Mouse (Mus musculus): ENCODE results near the gene H2-Eb1. TPM values are rescaled to one million over a fixed set of nuclear protein-coding genes. Genes with fewer than 3 reads are reported as not detected.

The H2-Eb1 gene
- polyA plus RNA-seq, 2 experiments = 2.4 to 3.4 TPM

- Histone ChIP-seq H3K4me1 (ENCODE audit: control insufficient read depth, insufficient read depth, low read length) (no peaks in the 10 kb centered on the region), H3K9ac (ENCODE audit: low read depth, low read length, severe bottlenecking) (no peak overlapping the region), H3K4me2 (replicated peaks; ENCODE audit: low read depth, low read length, severe bottlenecking) (no peak overlapping the region), H3K27me3 (ENCODE audit: control insufficient read depth, insufficient read depth, low read length) (no peaks in the 10 kb centered on the region), H3K36me3 (ENCODE audit: control insufficient read depth, insufficient read depth, low read length) (no peaks in the 10 kb centered on the region), H3K27ac (replicated peaks; ENCODE audit: low read depth, low read length) (no peak overlapping the region), H3K4me3 (replicated peaks; ENCODE audit: low read length) (no peak overlapping the region), H3K9me3 (ENCODE audit: control insufficient read depth, low read length) (no peaks in the 10 kb centered on the region)
- WGBS = 91% methylated on average over 3 of the region's 3 CpGs
- ATAC-seq (ENCODE audit: low FRiP score, low read depth) (no peak), DNase-seq (ENCODE audit: low spot score) (no peak)
- TF ChIP-seq POLR2A (IDR thresholded peaks at IDR 0.05; ENCODE audit: borderline replicate concordance, extremely low read depth, insufficient read depth, insufficient read length) = no peak
Observed at GRCm38 (mm10) chr17:34363676-34364310, 58.1 kb downstream of the H2-Eb1 start.

DNA sequence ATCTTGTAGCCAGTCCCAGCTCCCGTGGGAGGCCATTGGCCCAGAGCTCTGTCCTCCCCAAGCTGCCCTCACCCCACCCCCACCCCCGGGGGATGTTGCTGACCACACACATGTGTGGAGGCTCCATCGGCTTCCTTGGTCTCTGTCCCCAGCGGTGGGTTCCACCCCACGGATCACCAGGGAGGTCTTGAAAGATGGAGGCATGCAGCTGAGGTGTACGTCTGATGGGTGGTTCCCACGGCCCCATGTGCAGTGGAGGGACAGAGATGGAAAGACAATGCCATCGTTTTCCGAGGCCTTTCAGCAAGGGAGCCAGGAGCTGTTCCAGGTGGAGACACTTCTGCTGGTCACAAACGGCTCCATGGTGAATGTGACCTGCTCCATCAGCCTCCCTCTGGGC is 59.4 kb downstream of the H2-Eb1 start:
- 74% methylated on average over 10 of the region's 10 CpGs for WGBS
- no peak for TF ChIP-seq POLR2A (IDR thresholded peaks at IDR 0.05; ENCODE audit: borderline replicate concordance, extremely low read depth, insufficient read depth, insufficient read length)
- no peak overlapping the region for H3K4me3 ChIP-seq (replicated peaks; ENCODE audit: low read length)
- no peak overlapping the region for H3K4me2 ChIP-seq (replicated peaks; ENCODE audit: low read depth, low read length, severe bottlenecking)
- no peaks in the 10 kb centered on the region for H3K9me3 ChIP-seq (ENCODE audit: control insufficient read depth, low read length)
- no peak overlapping the region for H3K27ac ChIP-seq (replicated peaks; ENCODE audit: low read depth, low read length)
- no peaks in the 10 kb centered on the region for H3K36me3 ChIP-seq (ENCODE audit: control insufficient read depth, insufficient read depth, low read length)
- H3K4me1 ChIP-seq (ENCODE audit: control insufficient read depth, insufficient read depth, low read length) = no peaks in the 10 kb centered on the region
- ATAC-seq (ENCODE audit: low FRiP score, low read depth) (no peak), DNase-seq (ENCODE audit: low spot score) (no peak)
- no peak overlapping the region for H3K9ac ChIP-seq (ENCODE audit: low read depth, low read length, severe bottlenecking)
- H3K27me3 ChIP-seq (ENCODE audit: control insufficient read depth, insufficient read depth, low read length) = no peaks in the 10 kb centered on the region

Other genes with a start within 250 kb of the H2-Eb1 start
- 1.0 and 1.7 TPM in 2 replicates for gene H2-Oa, start 213.5 kb upstream of the H2-Eb1 start, polyA plus RNA-seq (2012; rRNA removed)
- gene H2-Oa, start 213.5 kb upstream of the H2-Eb1 start, polyA plus RNA-seq (2014; fragmentation: Nextera tagmentation; extraction: Ambion mirVana) = 0.70 and 0.85 TPM in 2 replicates
- 13.1 and 20.2 TPM in 2 replicates for gene H2-DMa, start 186.3 kb upstream of the H2-Eb1 start, polyA plus RNA-seq (2012; rRNA removed)
- 16.8 and 19.0 TPM in 2 replicates for gene H2-DMa, start 186.3 kb upstream of the H2-Eb1 start, polyA plus RNA-seq (2014; fragmentation: Nextera tagmentation; extraction: Ambion mirVana)
- gene Brd2, start 183.2 kb upstream of the H2-Eb1 start, polyA plus RNA-seq (2012; rRNA removed) = 197 and 217 TPM in 2 replicates
- 121 and 141 TPM in 2 replicates for gene Brd2, start 183.2 kb upstream of the H2-Eb1 start, polyA plus RNA-seq (2014; fragmentation: Nextera tagmentation; extraction: Ambion mirVana)
- 0.31 and 0.54 TPM in 2 replicates for gene H2-DMb2, start 162.6 kb upstream of the H2-Eb1 start, polyA plus RNA-seq (2012; rRNA removed)
- 0.23 and 0.36 TPM in 2 replicates for gene H2-DMb2, start 162.6 kb upstream of the H2-Eb1 start, polyA plus RNA-seq (2014; fragmentation: Nextera tagmentation; extraction: Ambion mirVana)
- gene H2-DMb1, start 152.8 kb upstream of the H2-Eb1 start, polyA plus RNA-seq (2012; rRNA removed) = 4.2 and 6.9 TPM in 2 replicates
- 2.4 and 2.7 TPM in 2 replicates for gene H2-DMb1, start 152.8 kb upstream of the H2-Eb1 start, polyA plus RNA-seq (2014; fragmentation: Nextera tagmentation; extraction: Ambion mirVana)
- 11.0 and 12.1 TPM in 2 replicates for gene Tap1, start 118.3 kb upstream of the H2-Eb1 start, polyA plus RNA-seq (2012; rRNA removed)
- 11.2 and 14.2 TPM in 2 replicates for gene Tap1, start 118.3 kb upstream of the H2-Eb1 start, polyA plus RNA-seq (2014; fragmentation: Nextera tagmentation; extraction: Ambion mirVana)
- 2.2 and 3.7 TPM in 2 replicates for gene Psmb9, start 118.1 kb upstream of the H2-Eb1 start, polyA plus RNA-seq (2012; rRNA removed)
- 3.4 and 3.9 TPM in 2 replicates for gene Psmb9, start 118.1 kb upstream of the H2-Eb1 start, polyA plus RNA-seq (2014; fragmentation: Nextera tagmentation; extraction: Ambion mirVana)
- 6.8 and 7.3 TPM in 2 replicates for gene Psmb8, start 108.1 kb upstream of the H2-Eb1 start, polyA plus RNA-seq (2012; rRNA removed)
- 9.2 and 9.4 TPM in 2 replicates for gene Psmb8, start 108.1 kb upstream of the H2-Eb1 start, polyA plus RNA-seq (2014; fragmentation: Nextera tagmentation; extraction: Ambion mirVana)
- 2.9 and 3.0 TPM in 2 replicates for gene Tap2, start 102.3 kb upstream of the H2-Eb1 start, polyA plus RNA-seq (2012; rRNA removed)
- gene Tap2, start 102.3 kb upstream of the H2-Eb1 start, polyA plus RNA-seq (2014; fragmentation: Nextera tagmentation; extraction: Ambion mirVana) = 2.3 and 2.4 TPM in 2 replicates
- gene H2-Ob, start 67.0 kb upstream of the H2-Eb1 start, polyA plus RNA-seq (2012; rRNA removed) = 0.06 and 0.23 TPM in 2 replicates
- gene H2-Ob, start 67.0 kb upstream of the H2-Eb1 start, polyA plus RNA-seq (2014; fragmentation: Nextera tagmentation; extraction: Ambion mirVana) = 0.11 TPM in 1 of 2 replicates, not detected in the other
- 4.8 and 5.6 TPM in 2 replicates for gene H2-Ab1, start 48.2 kb upstream of the H2-Eb1 start, polyA plus RNA-seq (2012; rRNA removed)
- 7.6 and 8.0 TPM in 2 replicates for gene H2-Ab1, start 48.2 kb upstream of the H2-Eb1 start, polyA plus RNA-seq (2014; fragmentation: Nextera tagmentation; extraction: Ambion mirVana)
- 2.0 and 2.9 TPM in 2 replicates for gene H2-Aa, start 18.0 kb upstream of the H2-Eb1 start, polyA plus RNA-seq (2012; rRNA removed)
- gene H2-Aa, start 18.0 kb upstream of the H2-Eb1 start, polyA plus RNA-seq (2014; fragmentation: Nextera tagmentation; extraction: Ambion mirVana) = 4.1 and 4.5 TPM in 2 replicates
- not detected in 2 replicates for gene H2-Eb2, start 19.8 kb downstream of the H2-Eb1 start, polyA plus RNA-seq (2012; rRNA removed)
- gene H2-Eb2, start 19.8 kb downstream of the H2-Eb1 start, polyA plus RNA-seq (2014; fragmentation: Nextera tagmentation; extraction: Ambion mirVana) = not detected in 2 replicates
- gene Btnl2, start 49.0 kb downstream of the H2-Eb1 start, polyA plus RNA-seq (2012; rRNA removed) = 0.14 TPM in 2 replicates
- 0.07 and 0.11 TPM in 2 replicates for gene Btnl2, start 49.0 kb downstream of the H2-Eb1 start, polyA plus RNA-seq (2014; fragmentation: Nextera tagmentation; extraction: Ambion mirVana)
- gene Btnl1, start 71.3 kb downstream of the H2-Eb1 start, polyA plus RNA-seq (2012; rRNA removed) = not detected in 2 replicates
- not detected in 2 replicates for gene Btnl1, start 71.3 kb downstream of the H2-Eb1 start, polyA plus RNA-seq (2014; fragmentation: Nextera tagmentation; extraction: Ambion mirVana)
- gene BC051142, start 93.0 kb downstream of the H2-Eb1 start, polyA plus RNA-seq (2012; rRNA removed) = 1.4 and 1.5 TPM in 2 replicates
- 0.19 and 0.85 TPM in 2 replicates for gene BC051142, start 93.0 kb downstream of the H2-Eb1 start, polyA plus RNA-seq (2014; fragmentation: Nextera tagmentation; extraction: Ambion mirVana)
- 0.05 TPM in 1 of 2 replicates, not detected in the other for gene Btnl4, start 171.5 kb downstream of the H2-Eb1 start, polyA plus RNA-seq (2012; rRNA removed)
- not detected in 2 replicates for gene Btnl4, start 171.5 kb downstream of the H2-Eb1 start, polyA plus RNA-seq (2014; fragmentation: Nextera tagmentation; extraction: Ambion mirVana)
- gene Btnl6, start 211.5 kb downstream of the H2-Eb1 start, polyA plus RNA-seq (2012; rRNA removed) = not detected in 2 replicates
- not detected in 2 replicates for gene Btnl6, start 211.5 kb downstream of the H2-Eb1 start, polyA plus RNA-seq (2014; fragmentation: Nextera tagmentation; extraction: Ambion mirVana)

Data from limb, embryonic 14.5 days (tissue).